Mouse (Mus musculus) MEL (cell line): ENCODE data around the gene Etfa. TPM values are rescaled to one million over a fixed set of nuclear protein-coding genes. Genes with fewer than 3 reads are reported as not detected.

ENCODE experiments used
- DNase-seq: peaks from one replicate; pipeline ENCODE4 v3.0.0; 2011; ENCODE audit warnings: low read depth, low spot score
- H3K27ac ChIP-seq: 2 replicates; pipeline ENCODE4 v1.5.1; 2012; ENCODE audit warnings: low read depth, mild to moderate bottlenecking, control low read depth, low read length, moderate library complexity; ENCODE audit not compliant: control insufficient read depth
- H3K27me3 ChIP-seq, 2 experiments: fragments of 150-350 bp in 1 of 2; sonication (generic) in 1 of 2; 2 replicates each; pipeline ENCODE4 v1.6.1; 2012; ENCODE audit warnings: low read length in 2 of 2, mild to moderate bottlenecking in 2 of 2, improper control_type of control experiment in 1 of 2, moderate library complexity in 1 of 2; ENCODE audit not compliant: insufficient read depth in 2 of 2, control insufficient read depth in 1 of 2
- H3K36me3 ChIP-seq, 2 experiments: 2 replicates each; pipeline ENCODE4 v1.6.1; 2012 to 2014; ENCODE audit warnings: low read length in 2 of 2, improper control_type of control experiment in 1 of 2, inconsistent platforms in 1 of 2, mild to moderate bottlenecking in 1 of 2; ENCODE audit not compliant: insufficient read depth in 2 of 2, control insufficient read depth in 1 of 2
- H3K4me1 ChIP-seq, 2 experiments: fragments of 150-350 bp in 1 of 2; sonication (generic) in 1 of 2; 2 replicates each; pipeline ENCODE4 v1.6.1; 2012; ENCODE audit warnings: low read length in 2 of 2, improper control_type of control experiment in 1 of 2, mild to moderate bottlenecking in 1 of 2; ENCODE audit not compliant: insufficient read depth in 2 of 2, control insufficient read depth in 1 of 2
- H3K4me3 ChIP-seq, 2 experiments: fragments of 150-350 bp in 1 of 2; sonication (generic) in 1 of 2; 2 replicates each; pipeline ENCODE4 v1.5.1; 2012; ENCODE audit warnings: low read depth in 2 of 2, low read length in 2 of 2, mild to moderate bottlenecking in 2 of 2, moderate library complexity in 2 of 2, control low read depth in 1 of 2, improper control_type of control experiment in 1 of 2; ENCODE audit not compliant: control insufficient read depth in 1 of 2, insufficient read depth in 1 of 2
- H3K79me2 ChIP-seq: 2 replicates; pipeline ENCODE4 v1.6.1; 2012; ENCODE audit warnings: mild to moderate bottlenecking, low read length, moderate library complexity; ENCODE audit not compliant: control insufficient read depth, poor library complexity, insufficient read depth
- H3K9ac ChIP-seq: 2 replicates; pipeline ENCODE4 v1.6.1; 2012; ENCODE audit warnings: low read depth, mild to moderate bottlenecking, control low read depth, low read length, moderate library complexity; ENCODE audit not compliant: control insufficient read depth, poor library complexity, severe bottlenecking
- H3K9me3 ChIP-seq: fragments of 150-350 bp; sonication (generic); replicated peaks from 2 replicates; pipeline ENCODE4 v1.6.1; 2012; ENCODE audit warnings: mild to moderate bottlenecking, low read length, improper control_type of control experiment, moderate library complexity; ENCODE audit not compliant: insufficient read depth
- BHLHE40 ChIP-seq: IDR thresholded peaks from 2 replicates; pipeline ENCODE4 v1.6.1; 2012; ENCODE audit warnings: low read depth, mild to moderate bottlenecking, inconsistent platforms, low read length, improper control_type of control experiment, borderline replicate concordance
- CTCF ChIP-seq, 3 experiments: IDR thresholded peaks in 2 of 3; conservative IDR thresholded peaks in 1 of 3; 2 replicates each; pipeline ENCODE4 v1.5.1; 2011 to 2012; ENCODE audit warnings: low read length in 3 of 3, low read depth in 2 of 3, mild to moderate bottlenecking in 2 of 3, improper control_type of control experiment in 1 of 3, inconsistent platforms in 1 of 3, mixed read lengths in 1 of 3, moderate library complexity in 1 of 3; ENCODE audit not compliant: control insufficient read depth in 1 of 3, insufficient read depth in 1 of 3, poor library complexity in 1 of 3, severe bottlenecking in 1 of 3
- EP300 ChIP-seq, 2 experiments: IDR thresholded peaks; 2 replicates each; pipeline ENCODE4 v1.6.1; 2011; ENCODE audit warnings: improper control_type of control experiment in 2 of 2, low read length in 2 of 2, low read depth in 1 of 2, mild to moderate bottlenecking in 1 of 2
- GATA1 ChIP-seq: IDR thresholded peaks from 2 replicates; pipeline ENCODE4 v1.6.1; 2011; ENCODE audit warnings: low read depth, low read length, improper control_type of control experiment
- HCFC1 ChIP-seq: IDR thresholded peaks from 2 replicates; pipeline ENCODE4 v1.6.1; 2012; ENCODE audit warnings: low read depth, mild to moderate bottlenecking, inconsistent platforms, low read length, improper control_type of control experiment, moderate library complexity
- MAFK ChIP-seq: IDR thresholded peaks from 2 replicates; pipeline ENCODE4 v1.6.1; 2011; ENCODE audit warnings: low read depth, mild to moderate bottlenecking, low read length, improper control_type of control experiment, borderline replicate concordance
- MAZ ChIP-seq: IDR thresholded peaks from 2 replicates; pipeline ENCODE4 v1.6.1; 2012; ENCODE audit warnings: low read depth, mild to moderate bottlenecking, inconsistent platforms, low read length, improper control_type of control experiment
- NELFE ChIP-seq: IDR thresholded peaks from 2 replicates; pipeline ENCODE4 v1.6.1; 2011; ENCODE audit warnings: low read depth, low read length, improper control_type of control experiment
- NRF1 ChIP-seq: IDR thresholded peaks from 2 replicates; pipeline ENCODE4 v1.6.1; 2014; ENCODE audit warnings: low read depth, mild to moderate bottlenecking, inconsistent platforms, low read length, improper control_type of control experiment, moderate library complexity; ENCODE audit not compliant: poor library complexity, insufficient read depth, severe bottlenecking
- POLR2AphosphoS2 ChIP-seq: IDR thresholded peaks from 2 replicates; pipeline ENCODE4 v1.6.1; 2011; ENCODE audit warnings: low read length, improper control_type of control experiment
- SIN3A ChIP-seq: IDR thresholded peaks from 2 replicates; pipeline ENCODE4 v1.6.1; 2012; ENCODE audit warnings: low read length, improper control_type of control experiment, inconsistent platforms
- SMC3 ChIP-seq: IDR thresholded peaks from 2 replicates; pipeline ENCODE4 v1.6.1; 2011; ENCODE audit warnings: low read depth, low read length, improper control_type of control experiment
- TBP ChIP-seq: IDR thresholded peaks from 2 replicates; pipeline ENCODE4 v1.8.0; 2011; ENCODE audit warnings: low read depth, low read length, improper control_type of control experiment
- UBTF ChIP-seq: IDR thresholded peaks from 2 replicates; pipeline ENCODE4 v1.6.1; 2012; ENCODE audit warnings: low read depth, mild to moderate bottlenecking, inconsistent platforms, low read length, improper control_type of control experiment, moderate library complexity, borderline replicate concordance; ENCODE audit not compliant: insufficient read depth
- ZC3H11A ChIP-seq: IDR thresholded peaks from 2 replicates; pipeline ENCODE4 v1.6.1; 2012; ENCODE audit warnings: low read depth, mild to moderate bottlenecking, inconsistent platforms, low read length, improper control_type of control experiment
- polyA plus RNA-seq, 2 experiments: library from polyadenylated mRNA; stranded (reverse) in 1 of 2; unstranded in 1 of 2; fragments of >175 nt in 1 of 2; fragments of >200 nt in 1 of 2; gene quantifications; 2 replicates each; pipeline versions ENCODE4 v1.2.1 to v1.2.4; 2012; ENCODE audit warnings: low replicate concordance in 2 of 2, low read depth in 1 of 2; ENCODE audit not compliant: insufficient read length in 2 of 2, insufficient read depth in 1 of 2, missing spikeins in 1 of 2
- total RNA-seq: library from RNA; depleted of rRNA; stranded (reverse); fragments of 300-350 nt; gene quantifications from 2 replicates; pipeline ENCODE4 v1.2.3, GENCODE M21; 2012

Etfa gene
- total and polyA plus RNA-seq, 3 experiments = 37.5 to 126 TPM; not detected in 1

- H3K4me3 ChIP-seq = no peak overlapping the region
- H3K36me3 ChIP-seq = no peaks in the 10 kb centered on the region
- H3K4me1 ChIP-seq = no peaks in the 10 kb centered on the region
- H3K9ac ChIP-seq = no peak overlapping the region
- no peaks in the 10 kb centered on the region for H3K27me3 ChIP-seq
- H3K79me2 ChIP-seq = no peaks in the 10 kb centered on the region
- TF ChIP-seq ZC3H11A (no peak), NELFE (no peak), BHLHE40 (no peak), EP300 (IDR thresholded peaks at IDR 0.05; ENCODE audit: low read depth in 1 of 2, low read length in 2 of 2) (no peak), MAZ (no peak), NRF1 (no peak), HCFC1 (no peak), SIN3A (no peak), MAFK (no peak), CTCF (IDR thresholded peaks at IDR 0.05 in 2 of 3, conservative IDR thresholded peaks at IDR 0.05 in 1 of 3; ENCODE audit: control insufficient read depth in 1 of 3, insufficient read depth in 1 of 3, low read depth in 2 of 3, low read length in 3 of 3, poor library complexity in 1 of 3, severe bottlenecking in 1 of 3) (no peak), TBP (no peak)
- no peak overlapping the region for H3K27ac ChIP-seq
- no peak for DNase-seq
- no peaks in the 10 kb centered on the region for H3K9me3 ChIP-seq
Observed at GRCm38 (mm10) chr9:55432306-55433289, 79.4 kb downstream of the Etfa start.

GRCm38 (mm10) chr9:55430133-55430532 is 81.9 kb downstream of the Etfa start:
- TF ChIP-seq GATA1 = no peak
- no peak for TF ChIP-seq UBTF
- no peak for TF ChIP-seq SMC3
- no peak for TF ChIP-seq BHLHE40
- TF ChIP-seq POLR2AphosphoS2 = no peak
- no peak for DNase-seq
- H3K79me2 ChIP-seq = no peaks in the 10 kb centered on the region

More at GRCm38 (mm10) chr9:55430133-55430532, 81.9 kb downstream of the Etfa start:
- no peaks in the 10 kb centered on the region for H3K9me3 ChIP-seq
- H3K9ac ChIP-seq = no peak overlapping the region
- no peak overlapping the region for H3K27ac ChIP-seq
- no peaks in the 10 kb centered on the region; a peak in 1 of 4 replicates for H3K27me3 ChIP-seq
- H3K4me1 ChIP-seq = no peaks in the 10 kb centered on the region
- no peak overlapping the region for H3K4me3 ChIP-seq
- H3K36me3 ChIP-seq = no peaks in the 10 kb centered on the region
